ENCODE assay signal across 27 mouse cellular contexts in the genomic region with DNA sequence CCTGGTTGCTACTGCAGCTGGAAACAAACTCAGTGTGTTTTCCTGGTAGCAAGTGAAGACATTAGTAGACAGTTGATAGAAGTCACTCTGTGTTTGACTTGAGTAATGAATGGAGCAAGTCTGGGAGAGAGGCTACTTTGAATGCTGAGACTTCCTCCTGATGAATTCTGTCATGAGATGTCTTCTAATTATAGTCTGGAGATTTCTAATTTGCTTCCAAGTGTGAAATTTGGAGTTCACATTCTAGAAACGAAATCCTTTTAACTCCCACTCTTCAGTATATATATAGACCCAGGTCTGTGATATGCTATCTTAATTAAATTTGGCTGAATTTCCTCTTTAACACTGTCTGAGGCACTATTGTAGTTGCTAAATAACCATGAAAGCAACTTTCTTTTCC.
"Had no signal": no experiment of that assay in that cellular context is flagged by ENCODE, and none has a peak within 500 bp of the region (broad histone marks: within the 10 kb centered on the region; RNA-seq: fewer than 3 reads in every experiment).

No protein-coding gene starts in this region.

- H3K4me3 ChIP-seq: gastrocnemius, adult 2 months; heart, embryonic 10.5 days; heart, embryonic 12.5 days; hindbrain, embryonic 10.5 days; hindbrain, embryonic 13.5 days; hindbrain, embryonic 15.5 days; kidney, embryonic 15.5 days; left cerebral cortex, adult 2 months; limb, embryonic 13.5 days; limb, embryonic 15.5 days; liver, embryonic 12.5 days had no signal

- DNase-seq: gastrocnemius, adult 2 months; gastrocnemius, postnatal 10 days; gastrocnemius, postnatal 25 days; heart, adult 18-20 months; heart, postnatal 10 days; heart, postnatal 4 days; kidney, adult 11 months; kidney, adult 2 months; kidney, adult 9 months; kidney, postnatal 14 days; kidney, postnatal 36 days; layer of hippocampus, adult 9-11 months; layer of hippocampus, postnatal 36 days had no signal

- H3K27ac ChIP-seq: gastrocnemius, adult 2 months; heart, embryonic 10.5 days; hindbrain, embryonic 10.5 days; hindbrain, embryonic 13.5 days; hindbrain, embryonic 15.5 days; hindbrain, postnatal 0 days; kidney, embryonic 15.5 days; kidney, postnatal 0 days; left cerebral cortex, adult 2 months; limb, embryonic 13.5 days; limb, embryonic 15.5 days; liver, embryonic 12.5 days; liver, embryonic 14.5 days had no signal

- H3K4me2 ChIP-seq: heart, embryonic 12.5 days; hindbrain, embryonic 13.5 days; hindbrain, embryonic 15.5 days; kidney, embryonic 15.5 days; limb, embryonic 13.5 days; limb, embryonic 15.5 days; liver, embryonic 12.5 days had no signal

- H3K9me3 ChIP-seq: heart, embryonic 10.5 days; heart, embryonic 12.5 days; hindbrain, embryonic 10.5 days; hindbrain, embryonic 13.5 days; hindbrain, embryonic 15.5 days; kidney, embryonic 15.5 days; limb, embryonic 13.5 days; limb, embryonic 15.5 days; liver, embryonic 12.5 days had no signal

- H3K4me1 ChIP-seq: heart, embryonic 10.5 days; heart, embryonic 12.5 days; hindbrain, embryonic 10.5 days; hindbrain, embryonic 13.5 days; hindbrain, embryonic 15.5 days; kidney, embryonic 15.5 days; limb, embryonic 13.5 days; limb, embryonic 15.5 days; liver, embryonic 12.5 days had no signal

- ATAC-seq: hindbrain, postnatal 0 days; intestine, embryonic 16.5 days; liver, embryonic 12.5 days had no signal

- H3K36me3 ChIP-seq: heart, embryonic 10.5 days; heart, embryonic 12.5 days; hindbrain, embryonic 10.5 days; hindbrain, embryonic 13.5 days; hindbrain, embryonic 15.5 days; kidney, embryonic 15.5 days; limb, embryonic 13.5 days; limb, embryonic 15.5 days; liver, embryonic 12.5 days had no signal

- H3K9ac ChIP-seq: heart, embryonic 12.5 days; hindbrain, embryonic 13.5 days; hindbrain, embryonic 15.5 days; kidney, embryonic 15.5 days; limb, embryonic 13.5 days; limb, embryonic 15.5 days; liver, embryonic 12.5 days; liver, embryonic 14.5 days had no signal

- H3K27me3 ChIP-seq: heart, embryonic 12.5 days; hindbrain, embryonic 13.5 days; hindbrain, embryonic 15.5 days; kidney, embryonic 15.5 days; limb, embryonic 13.5 days; limb, embryonic 15.5 days; liver, embryonic 12.5 days had no signal
